Mouse (Mus musculus) c-Kit-negative CD71-positive TER-119-positive erythroid progenitor cells, embryonic 14.5 days (primary cell): ENCODE measurements at regions not wholly inside any gene's neighbourhood (a gene's known extent, or its start where the extent isn't known, plus 50 kb on each side); places are given as distances from the start of the nearest gene placed in this dataset.

Experiments used
- DNase-seq: peaks from one replicate; pipeline ENCODE4 v3.0.0-alpha.2; 2013; ENCODE audit warnings: low read depth, low spot score

DNA sequence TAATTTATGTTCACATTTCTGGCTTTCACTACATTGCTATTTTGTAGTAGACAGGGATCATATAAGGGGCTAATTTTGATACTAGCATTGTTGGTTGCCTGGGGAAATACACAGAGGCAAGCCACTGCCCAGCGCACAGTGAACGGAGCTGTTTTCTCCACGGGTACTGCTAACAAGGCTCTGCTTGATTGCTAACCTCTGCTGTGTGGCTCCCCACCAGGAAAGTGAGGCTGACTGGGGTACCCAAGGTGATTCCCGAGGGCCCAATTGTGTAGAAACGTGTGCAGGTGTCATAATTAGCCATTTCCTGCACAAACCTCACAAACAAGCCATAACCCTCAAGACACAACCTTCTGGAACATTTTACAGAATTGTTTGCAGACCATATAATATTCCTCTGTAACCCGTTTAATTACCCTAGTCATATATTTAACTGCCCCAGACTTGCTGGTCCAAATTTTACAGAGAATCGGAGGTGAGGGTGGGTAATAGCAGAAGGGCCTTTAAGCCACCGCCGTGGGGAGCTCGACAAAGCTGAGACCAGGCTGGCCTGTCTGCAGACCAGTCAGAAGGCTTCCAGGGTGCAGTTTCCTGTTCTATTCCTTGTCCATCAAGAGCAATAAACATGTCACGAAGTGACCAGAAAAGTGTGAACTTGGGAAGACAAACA lies 170.9 kb downstream of the Fam169b start:
- DNase-seq: no peak

DNA sequence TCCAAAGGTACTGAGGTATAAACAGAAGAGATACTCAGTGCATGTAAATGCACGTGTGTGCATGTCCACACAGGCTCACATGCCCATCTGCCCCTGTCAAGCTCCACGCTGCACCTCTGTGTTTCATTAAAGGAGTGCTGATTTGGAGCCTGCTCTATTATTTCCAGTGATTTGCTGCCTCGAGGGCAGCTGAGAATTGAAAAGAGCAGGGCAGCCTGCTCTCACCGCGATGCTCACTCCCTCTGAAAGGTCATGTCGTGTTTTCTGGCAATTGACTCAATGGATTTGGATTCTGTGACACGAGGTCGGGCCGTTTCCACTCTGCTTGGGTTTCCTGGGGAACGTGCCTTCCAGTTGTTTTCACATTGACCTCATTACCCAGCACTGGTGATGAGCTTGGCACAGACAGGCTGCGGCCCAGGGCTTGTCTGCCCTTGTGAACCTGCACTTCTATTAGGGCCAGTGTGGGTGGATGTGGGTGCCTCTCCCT lies 167.1 kb downstream of the Fam169b start:
- DNase-seq: no peak

GRCm38 (mm10) chr7:68428946-68429345 lies 155.3 kb downstream of the Fam169b start:
- DNase-seq: no peak

- DNase-seq: no peak
These were observed 142.3 kb downstream of the Fam169b start for GRCm38 (mm10) chr7:68415890-68416289.

GRCm38 (mm10) chr7:68412786-68413185 lies 139.1 kb downstream of the Fam169b start:
- DNase-seq: no peak
